In the genomic region with DNA sequence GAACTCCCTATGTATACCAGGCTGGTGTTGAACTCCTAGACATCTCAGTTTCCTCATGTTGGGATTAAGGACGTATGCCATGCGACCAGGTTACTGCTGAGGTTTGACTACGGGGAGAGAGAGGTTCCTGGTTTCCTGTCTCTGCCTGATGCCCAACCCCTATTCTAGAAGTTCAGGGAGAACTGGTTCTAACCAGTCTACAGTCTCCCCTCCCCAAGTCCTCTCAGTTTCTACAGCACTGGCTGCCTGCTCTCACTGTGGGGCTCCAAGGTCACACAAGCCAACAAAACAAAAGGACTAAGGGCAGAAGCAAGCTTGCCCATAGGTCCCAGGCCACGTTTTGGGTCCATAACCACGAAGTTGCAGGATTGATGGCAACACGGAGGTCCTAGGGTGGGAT, we compare ENCODE assay signal across 23 mouse cellular contexts. TPM values are rescaled to one million over a fixed set of nuclear protein-coding genes. Genes with fewer than 3 reads are reported as not detected.
DNase-seq lines count a peak whose midpoint lies in the region; ATAC-seq and TF ChIP-seq lines count a peak whose summit lies in the region.
"Had no signal": no experiment of that assay in that cellular context is flagged by ENCODE, and none has a peak within 500 bp of the region (broad histone marks: within the 10 kb centered on the region; RNA-seq: fewer than 3 reads in every experiment).

No protein-coding gene starts in this region.

- H3K36me3 ChIP-seq in stomach, embryonic 16.5 days (ENCODE audit: control insufficient read depth, insufficient read depth, low read length) = no peaks in the 10 kb centered on the region
- no peaks in the 10 kb centered on the region for H3K36me3 ChIP-seq in stomach, postnatal 0 days (ENCODE audit: control insufficient read depth, insufficient read depth, low read length)
- 0 out of 2 replicates have a peak, but pooled peaks cover 2% of the 10 kb centered on the region for H3K36me3 ChIP-seq in ES-E14 (ENCODE audit: control insufficient read depth, insufficient read depth, low read length, poor library complexity, severe bottlenecking)
- no peaks in the 10 kb centered on the region for H3K36me3 ChIP-seq in forebrain, embryonic 13.5 days (ENCODE audit: poor library complexity, severe bottlenecking)
- H3K36me3 ChIP-seq: embryonic facial prominence, embryonic 15.5 days; forebrain, embryonic 15.5 days; heart, embryonic 12.5 days; hindbrain, embryonic 12.5 days had no signal

- H3K9me3 ChIP-seq in stomach, embryonic 16.5 days (replicated peaks; ENCODE audit: control insufficient read depth, low read length) = no peaks in the 10 kb centered on the region
- no peaks in the 10 kb centered on the region for H3K9me3 ChIP-seq in stomach, postnatal 0 days (ENCODE audit: control insufficient read depth, low read length)
- no peaks in the 10 kb centered on the region for H3K9me3 ChIP-seq in ES-E14 (ENCODE audit: control insufficient read depth, insufficient read depth, low read depth, low read length)
- no peaks in the 10 kb centered on the region for H3K9me3 ChIP-seq in forebrain, embryonic 13.5 days (replicated peaks)
- H3K9me3 ChIP-seq: embryonic facial prominence, embryonic 15.5 days; forebrain, embryonic 10.5 days; forebrain, embryonic 15.5 days; heart, embryonic 12.5 days; hindbrain, embryonic 12.5 days had no signal

- peak overlapping the region; percentile 31; the same call in 1 of the 2 replicates for H3K9ac ChIP-seq in stomach, embryonic 16.5 days (ENCODE audit: low read length)
- no peak overlapping the region for H3K9ac ChIP-seq in stomach, postnatal 0 days (ENCODE audit: low read length)
- peak overlapping the region; percentile 64; the same call in 1 of the 2 replicates for H3K9ac ChIP-seq in ES-E14 (ENCODE audit: insufficient read depth, low read depth, low read length, poor library complexity, severe bottlenecking)
- H3K9ac ChIP-seq in forebrain, embryonic 13.5 days = no peak overlapping the region
- H3K9ac ChIP-seq: embryonic facial prominence, embryonic 15.5 days; forebrain, embryonic 15.5 days; heart, embryonic 12.5 days; hindbrain, embryonic 12.5 days had no signal

- H3K4me1 ChIP-seq in stomach, embryonic 16.5 days (ENCODE audit: control insufficient read depth, insufficient read depth, low read length) = peaks cover 4% of the 10 kb centered on the region; the same call in 1 of the 2 replicates
- H3K4me1 ChIP-seq in stomach, postnatal 0 days (replicated peaks; ENCODE audit: control insufficient read depth, insufficient read depth) = no peaks in the 10 kb centered on the region
- peaks cover 4 to 12% of the 10 kb centered on the region in 2 experiments; a peak in 3 of 4 replicates for H3K4me1 ChIP-seq in ES-E14 (ENCODE audit: control insufficient read depth in 2 of 2, insufficient read depth in 2 of 2, low read length in 2 of 2, poor library complexity in 1 of 2)
- H3K4me1 ChIP-seq in forebrain, embryonic 13.5 days = peaks cover 21% of the 10 kb centered on the region

- TF ChIP-seq CTCF in stomach, postnatal 0 days (IDR thresholded peaks at IDR 0.05; ENCODE audit: low read depth) = no peak

- no peak overlapping the region for H3K4me2 ChIP-seq in stomach, embryonic 16.5 days (ENCODE audit: low read depth, low read length)
- H3K4me2 ChIP-seq in stomach, postnatal 0 days (replicated peaks; ENCODE audit: low read depth) = no peak overlapping the region
- no peak overlapping the region for H3K4me2 ChIP-seq in forebrain, embryonic 13.5 days
- H3K4me2 ChIP-seq: embryonic facial prominence, embryonic 15.5 days; forebrain, embryonic 15.5 days; heart, embryonic 12.5 days; hindbrain, embryonic 12.5 days had no signal

- no peak overlapping the region for H3K4me3 ChIP-seq in stomach, embryonic 16.5 days (replicated peaks; ENCODE audit: low read length)
- no peak overlapping the region for H3K4me3 ChIP-seq in stomach, postnatal 0 days (ENCODE audit: low read depth, low read length)
- no peak overlapping the region for H3K4me3 ChIP-seq in ES-E14 (ENCODE audit: insufficient read depth in 1 of 2, low read depth in 1 of 2, low read length in 2 of 2, poor library complexity in 1 of 2, severe bottlenecking in 1 of 2)
- no peak overlapping the region for H3K4me3 ChIP-seq in forebrain, embryonic 13.5 days
- H3K4me3 ChIP-seq: embryonic facial prominence, embryonic 15.5 days; erythroblast, embryonic 14.5 days; forebrain, embryonic 10.5 days; forebrain, embryonic 15.5 days; heart, embryonic 12.5 days; hindbrain, embryonic 12.5 days had no signal

- peak; percentile 27 for DNase-seq in kidney, adult 9 months
- no peak for DNase-seq in kidney, postnatal 25 days
- DNase-seq in stomach, postnatal 0 days (ENCODE audit: low spot score) = no peak
- DNase-seq in ES-E14 (ENCODE audit: low read depth, low spot score) = peak; percentile 69
- DNase-seq in gastrocnemius, adult 8-10 months (ENCODE audit: low spot score in 2 of 2) = no peak
- DNase-seq: adrenal gland, postnatal 14 days; cerebellum, adult 11-12 months; cerebellum, adult 9-11 months; cerebellum, postnatal 36 days; gastrocnemius, postnatal 14 days; heart, postnatal 36 days had no signal

- ATAC-seq in stomach, embryonic 16.5 days (ENCODE audit: insufficient read depth, low FRiP score) = no peak
- ATAC-seq in stomach, postnatal 0 days (ENCODE audit: low FRiP score, low TSS enrichment) = no peak
- ATAC-seq in forebrain, embryonic 13.5 days = no peak
- ATAC-seq: activated CD4-positive, CD25-positive, alpha-beta regulatory T cell, adult 4 months; forebrain, embryonic 15.5 days; hindbrain, embryonic 16.5 days; inflammation-experienced regulatory T-cells, adult 6 months; intestine, postnatal 0 days had no signal

- H3K27me3 ChIP-seq in stomach, embryonic 16.5 days (ENCODE audit: control insufficient read depth, insufficient read depth, low read length) = no peaks in the 10 kb centered on the region
- no peaks in the 10 kb centered on the region for H3K27me3 ChIP-seq in stomach, postnatal 0 days (ENCODE audit: control insufficient read depth, insufficient read depth, low read length)
- H3K27me3 ChIP-seq in forebrain, embryonic 13.5 days = no peaks in the 10 kb centered on the region
- H3K27me3 ChIP-seq: embryonic facial prominence, embryonic 15.5 days; forebrain, embryonic 15.5 days; heart, embryonic 12.5 days; hindbrain, embryonic 12.5 days had no signal

- TF ChIP-seq EP300 in stomach, postnatal 0 days (optimal IDR thresholded peaks at IDR 0.05) = no peak

- WGBS in stomach, embryonic 16.5 days = 65% methylated on average over 6 of the region's 6 CpGs
- 66% methylated on average over 6 of the region's 6 CpGs for WGBS in stomach, postnatal 0 days
- whole genome bisulfite sequencing in forebrain, embryonic 13.5 days = 84% methylated on average over 6 of the region's 6 CpGs

- H3K27ac ChIP-seq in stomach, embryonic 16.5 days (ENCODE audit: low read length) = no peak overlapping the region
- no peak overlapping the region for H3K27ac ChIP-seq in stomach, postnatal 0 days (replicated peaks)
- peak overlapping the region; percentile 79 for H3K27ac ChIP-seq in ES-E14 (ENCODE audit: insufficient read depth, low read depth, low read length, poor library complexity, severe bottlenecking)
- no peak overlapping the region for H3K27ac ChIP-seq in forebrain, embryonic 13.5 days
- H3K27ac ChIP-seq: embryonic facial prominence, embryonic 15.5 days; forebrain, embryonic 10.5 days; forebrain, embryonic 15.5 days; hindbrain, embryonic 12.5 days had no signal

- in situ Hi-C loops in ES-E14 (cut with MboI; ENCODE audit: low sequenced_read_pairs in 2 of 2, unreplicated experiment in 2 of 2) = no loop called here

TF ChIP-seq in ES-E14, 5 proteins besides CTCF, POLR2A, EP300 and RAD21:
- no peak for TF ChIP-seq MAFK (IDR thresholded peaks at IDR 0.05; ENCODE audit: insufficient read depth, low read depth, low read length)
- TF ChIP-seq HCFC1 (IDR thresholded peaks at IDR 0.05; ENCODE audit: borderline replicate concordance, insufficient read depth, low read length) = no peak
- TF ChIP-seq CHD2 (IDR thresholded peaks at IDR 0.05; ENCODE audit: low read depth, low read length) = no peak
- no peak for TF ChIP-seq ZC3H11A (IDR thresholded peaks at IDR 0.05; ENCODE audit: borderline replicate concordance, low read depth, low read length)
- TF ChIP-seq ZNF384 (IDR thresholded peaks at IDR 0.05; ENCODE audit: low read depth, low read length) = no peak

RNA-seq across cellular contexts. Expression of gene Pld3, which starts 3.4 kb away (rescaled TPM):
- 93.5 and 107 TPM in 2 replicates for polyA plus RNA-seq in stomach, embryonic 16.5 days (2015; fragmentation: Nextera tagmentation; extraction: Ambion mirVana)
- polyA plus RNA-seq in stomach, postnatal 0 days (2015; fragmentation: Nextera tagmentation; extraction: Ambion mirVana) = 117 and 128 TPM in 2 replicates
- 77.9 and 128 TPM in 2 replicates for total RNA-seq in ES-E14 (2012; rRNA removed)
- 68.2 and 72.8 TPM in 2 replicates for polyA plus RNA-seq in forebrain, embryonic 13.5 days (2015; fragmentation: Nextera tagmentation; extraction: Ambion mirVana)
- total RNA-seq in gastrocnemius, adult 8-10 months (2022) = 10 to 100 TPM; 14.0 to 15.3 (median 14.9) TPM

RNA-seq across cellular contexts. Expression of gene 2310022A10Rik, which starts 3.4 kb away (rescaled TPM):
- 23.0 and 25.6 TPM in 2 replicates for polyA plus RNA-seq in stomach, embryonic 16.5 days (2015; fragmentation: Nextera tagmentation; extraction: Ambion mirVana)
- 11.4 TPM in 2 replicates for polyA plus RNA-seq in stomach, postnatal 0 days (2015; fragmentation: Nextera tagmentation; extraction: Ambion mirVana)
- total RNA-seq in ES-E14 (2012; rRNA removed) = 12.6 and 15.9 TPM in 2 replicates
- 35.1 and 36.5 TPM in 2 replicates for polyA plus RNA-seq in forebrain, embryonic 13.5 days (2015; fragmentation: Nextera tagmentation; extraction: Ambion mirVana)
- total RNA-seq in gastrocnemius, adult 8-10 months (2022) = 100 to 1,000 TPM; 118 to 123 (median 121) TPM

RNA-seq across cellular contexts. Expression of gene Hipk4, which starts 26.5 kb away (rescaled TPM):
- 0.35 and 0.79 TPM in 2 replicates for polyA plus RNA-seq in stomach, embryonic 16.5 days (2015; fragmentation: Nextera tagmentation; extraction: Ambion mirVana)
- polyA plus RNA-seq in stomach, postnatal 0 days (2015; fragmentation: Nextera tagmentation; extraction: Ambion mirVana) = 0.23 and 0.39 TPM in 2 replicates
- total RNA-seq in ES-E14 (2012; rRNA removed) = 1.7 and 2.1 TPM in 2 replicates
- 0.50 and 0.56 TPM in 2 replicates for polyA plus RNA-seq in forebrain, embryonic 13.5 days (2015; fragmentation: Nextera tagmentation; extraction: Ambion mirVana)
- under 1 TPM in 1 of 4 experiments, not detected in 3; 0.11 TPM for total RNA-seq in gastrocnemius, adult 8-10 months (2022)
- polyA plus RNA-seq: activated CD4-positive, CD25-positive, alpha-beta regulatory T cell, adult 4 months had no signal

RNA-seq across cellular contexts. Expression of gene Akt2, which starts 41.8 kb away (rescaled TPM):
- polyA plus RNA-seq in stomach, embryonic 16.5 days (2015; fragmentation: Nextera tagmentation; extraction: Ambion mirVana) = 79.0 and 84.6 TPM in 2 replicates
- polyA plus RNA-seq in stomach, postnatal 0 days (2015; fragmentation: Nextera tagmentation; extraction: Ambion mirVana) = 42.6 and 46.5 TPM in 2 replicates
- 42.2 and 44.8 TPM in 2 replicates for total RNA-seq in ES-E14 (2012; rRNA removed)
- 75.2 and 82.2 TPM in 2 replicates for polyA plus RNA-seq in forebrain, embryonic 13.5 days (2015; fragmentation: Nextera tagmentation; extraction: Ambion mirVana)
- 100 to 1,000 TPM; 178 to 228 (median 207) TPM for total RNA-seq in gastrocnemius, adult 8-10 months (2022)

RNA-seq across cellular contexts. Expression of gene Prx, which starts 50.5 kb away (rescaled TPM):
- polyA plus RNA-seq in stomach, embryonic 16.5 days (2015; fragmentation: Nextera tagmentation; extraction: Ambion mirVana) = 3.7 and 4.0 TPM in 2 replicates
- polyA plus RNA-seq in stomach, postnatal 0 days (2015; fragmentation: Nextera tagmentation; extraction: Ambion mirVana) = 2.1 and 2.2 TPM in 2 replicates
- total RNA-seq in ES-E14 (2012; rRNA removed) = 10.0 TPM in 2 replicates
- polyA plus RNA-seq in forebrain, embryonic 13.5 days (2015; fragmentation: Nextera tagmentation; extraction: Ambion mirVana) = 1.5 and 1.8 TPM in 2 replicates
- 1 to 10 TPM; 2.3 to 7.7 (median 5.7) TPM for total RNA-seq in gastrocnemius, adult 8-10 months (2022)

Comparison
In these comparisons a context has a peak if more than half of its experiments do, and no peak if none do; other contexts are left out.
1. DNase-seq: peak in kidney, adult 9 months (single experiment) and ES-E14 (single experiment); none in kidney, postnatal 25 days (0 of 2), stomach, postnatal 0 days (single experiment) and gastrocnemius, adult 8-10 months (0 of 2).
2. H3K9ac ChIP-seq: peak in stomach, embryonic 16.5 days (single experiment) and ES-E14 (single experiment); none in stomach, postnatal 0 days (single experiment) and forebrain, embryonic 13.5 days (single experiment).